Mouse (Mus musculus): ENCODE results near the gene Lgals1. TPM values are rescaled to one million over a fixed set of nuclear protein-coding genes. Genes with fewer than 3 reads are reported as not detected.

The Lgals1 gene
- total RNA-seq, 4 experiments from 2014 or later: 294 to 595 (median 433) TPM

DNA sequence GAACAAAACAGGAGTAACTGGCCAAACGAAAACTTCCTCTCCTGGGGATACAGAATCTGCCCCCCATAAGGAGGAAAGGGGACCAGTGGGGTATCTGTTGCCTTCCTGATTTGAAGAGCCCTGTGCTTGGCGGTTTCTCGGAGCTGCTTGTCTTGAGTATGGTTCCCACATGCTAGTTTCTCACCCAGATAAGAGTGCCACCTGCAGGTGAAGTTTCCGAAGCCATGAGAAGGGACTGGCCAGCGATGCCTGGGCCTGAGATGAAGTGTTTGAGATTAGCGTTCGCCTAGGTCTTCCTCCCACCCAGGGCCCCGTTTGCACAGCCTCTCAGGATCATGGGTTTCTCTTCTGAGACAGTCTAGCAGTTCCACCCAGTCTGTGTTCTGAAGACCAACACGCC, 14.5 kb upstream of the Lgals1 start:
- no peak for DNase-seq

DNA sequence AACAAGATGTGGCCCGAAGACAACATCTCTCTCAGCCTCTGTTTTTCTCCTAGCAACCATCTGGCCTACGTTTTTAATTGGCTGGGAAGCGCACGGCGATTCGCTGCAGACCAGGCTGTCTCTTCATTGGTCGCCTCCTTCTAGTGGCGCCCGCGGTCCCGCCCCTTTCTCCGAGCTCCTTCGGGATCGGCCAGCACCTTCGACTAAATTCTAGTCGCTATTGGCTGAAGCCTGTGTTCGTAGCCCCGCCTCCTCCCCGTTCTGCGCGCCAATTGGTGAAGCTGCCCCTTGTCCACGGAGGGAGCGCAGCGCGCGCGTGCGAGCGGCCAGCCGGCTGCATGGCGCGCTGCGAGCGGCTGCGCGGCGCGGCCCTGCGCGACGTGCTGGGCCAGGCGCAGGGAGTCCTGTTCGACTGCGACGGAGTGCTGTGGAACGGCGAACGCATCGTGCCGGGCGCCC, 12.9 kb upstream of the Lgals1 start, which contains the start of gene Pdxp:
Pdxp (plus strand) TSS at position 288 of the 459 bp plus-strand sequence.
- DNase-seq: peak; percentile 91

DNA sequence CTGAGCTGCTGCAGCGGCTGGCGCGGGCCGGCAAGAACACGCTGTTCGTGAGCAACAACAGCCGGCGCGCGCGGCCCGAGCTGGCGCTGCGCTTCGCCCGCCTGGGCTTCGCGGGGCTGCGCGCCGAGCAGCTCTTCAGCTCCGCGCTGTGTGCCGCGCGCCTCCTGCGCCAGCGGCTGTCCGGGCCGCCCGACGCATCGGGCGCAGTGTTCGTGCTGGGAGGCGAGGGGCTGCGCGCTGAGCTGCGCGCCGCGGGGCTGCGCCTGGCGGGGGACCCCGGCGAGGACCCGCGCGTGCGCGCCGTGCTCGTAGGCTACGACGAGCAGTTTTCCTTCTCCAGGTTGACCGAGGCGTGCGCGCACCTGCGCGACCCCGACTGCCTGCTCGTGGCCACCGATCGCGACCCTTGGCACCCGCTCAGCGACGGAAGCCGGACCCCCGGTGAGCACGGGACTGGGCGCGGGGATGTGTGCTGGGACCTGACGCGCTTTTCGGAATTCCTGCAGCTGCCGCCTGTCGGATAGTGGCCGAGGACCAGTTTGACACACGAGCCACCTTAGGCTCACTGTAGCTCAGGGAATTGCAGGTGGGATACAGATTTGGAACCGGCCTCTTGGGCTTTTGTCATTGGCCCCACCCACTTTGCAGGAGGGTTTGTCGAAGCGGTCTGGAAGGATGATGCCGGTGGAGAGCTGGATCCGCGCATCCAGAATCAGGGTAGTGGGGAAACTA, 12.3 kb upstream of the Lgals1 start:
- DNase-seq: no peak

DNA sequence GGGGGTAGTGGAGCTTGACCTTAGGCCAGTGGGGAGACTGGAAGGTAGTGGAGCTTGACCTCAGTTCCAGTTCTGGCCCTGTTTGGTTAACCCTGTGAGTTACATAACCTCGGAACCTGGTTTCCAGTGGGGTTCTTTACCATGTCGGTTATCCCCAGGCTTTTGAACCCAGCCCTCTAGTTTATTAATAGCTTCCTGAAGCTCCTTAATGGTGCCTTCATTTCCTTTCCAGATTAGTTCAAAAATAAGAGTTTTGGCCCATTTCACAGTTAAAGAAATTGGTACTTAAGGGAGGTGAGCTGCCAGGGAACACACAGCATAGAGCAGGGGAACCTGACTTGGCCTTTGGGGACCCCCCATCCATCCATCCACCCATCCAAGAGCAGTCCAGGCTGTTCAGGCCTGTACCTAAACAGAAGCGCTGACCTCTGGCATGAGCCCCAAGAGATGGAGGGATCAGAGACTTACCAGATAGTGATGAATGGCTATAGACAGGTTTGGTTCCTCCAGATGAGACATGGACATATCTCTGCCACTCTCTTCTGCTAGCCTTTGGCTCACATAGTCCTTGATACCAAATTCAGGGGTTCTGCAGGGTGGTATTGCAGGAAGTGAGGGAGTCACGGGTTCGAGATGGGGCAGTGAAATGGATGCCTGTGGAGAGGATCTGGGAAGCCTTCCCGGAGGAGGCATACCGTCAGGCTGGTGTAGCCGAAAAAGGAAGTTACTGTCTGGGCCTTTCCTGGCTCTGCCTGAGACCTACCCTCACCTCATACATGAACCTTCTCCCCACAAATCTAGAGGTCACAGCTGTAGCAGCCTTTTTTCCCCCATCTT, 11.5 kb upstream of the Lgals1 start:
- no peak for DNase-seq

DNA sequence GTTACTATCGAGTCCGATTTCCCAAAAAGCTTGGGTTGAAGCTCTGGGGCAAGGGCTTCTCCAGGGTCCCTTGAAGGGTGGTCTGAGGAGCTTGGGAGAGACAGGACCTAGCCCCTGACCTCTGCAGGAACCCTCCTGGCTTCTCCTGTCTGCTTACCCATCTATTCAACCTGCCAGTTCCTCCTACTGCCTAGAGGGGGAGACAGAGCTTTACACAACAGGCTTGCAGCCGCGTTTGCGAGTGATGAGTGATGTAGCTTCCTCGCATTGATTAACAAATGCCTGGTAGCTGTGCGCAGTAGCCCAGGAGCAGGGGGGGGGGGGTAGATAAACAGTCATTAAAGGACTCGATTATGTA, 10.9 kb upstream of the Lgals1 start:
- peak; percentile 61 for DNase-seq

DNA sequence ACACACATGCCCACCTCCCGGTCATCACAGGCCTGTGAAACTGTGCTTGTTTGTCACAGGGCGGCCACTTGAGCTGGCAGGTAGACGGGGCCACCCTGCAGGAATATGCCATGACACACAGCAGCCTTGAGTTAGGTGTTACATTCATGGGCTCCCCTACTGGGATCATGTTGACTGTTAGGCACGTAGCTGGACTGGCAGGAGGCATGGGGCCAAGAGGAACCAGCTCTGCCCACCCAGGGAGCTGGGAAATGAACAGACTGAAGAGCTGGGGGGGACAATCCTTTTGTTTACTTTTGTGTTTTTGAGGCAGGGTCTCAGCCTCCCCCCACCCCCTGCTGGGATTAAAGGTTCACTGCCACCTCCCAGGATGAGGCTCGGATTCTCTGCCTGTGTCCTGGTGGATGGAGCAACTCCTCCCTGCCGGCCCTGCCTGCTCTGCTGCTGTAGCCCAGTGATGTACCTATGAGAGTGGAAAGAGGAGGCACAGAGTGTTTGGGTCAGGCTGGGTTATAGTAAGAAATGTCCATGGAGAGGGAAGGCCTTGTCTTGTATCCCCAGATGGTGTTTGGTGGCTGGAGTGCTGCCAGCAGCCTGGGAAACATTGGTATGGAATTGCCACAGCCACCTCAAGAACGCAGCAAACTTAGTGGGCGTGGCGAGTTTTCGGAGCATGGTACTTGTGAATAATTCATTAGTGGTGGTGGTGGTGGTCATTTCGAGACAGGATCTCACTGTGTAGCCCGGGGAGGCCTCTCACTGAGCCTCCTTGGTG, 10.3 kb upstream of the Lgals1 start:
- DNase-seq: no peak

DNA sequence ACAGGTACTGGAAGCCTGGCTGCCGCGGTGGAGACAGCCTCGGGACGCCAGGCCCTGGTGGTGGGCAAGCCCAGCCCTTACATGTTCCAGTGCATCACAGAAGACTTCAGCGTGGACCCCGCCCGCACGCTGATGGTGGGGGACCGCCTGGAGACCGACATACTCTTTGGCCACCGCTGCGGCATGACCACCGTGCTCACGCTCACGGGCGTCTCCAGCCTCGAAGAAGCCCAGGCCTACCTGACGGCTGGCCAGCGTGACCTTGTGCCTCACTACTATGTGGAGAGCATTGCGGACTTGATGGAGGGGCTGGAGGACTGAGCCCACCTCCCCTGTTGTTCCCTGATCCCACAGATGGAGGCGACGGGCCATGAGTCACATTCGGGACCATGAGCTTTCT, 8.4 kb upstream of the Lgals1 start:
- no peak for DNase-seq

DNA sequence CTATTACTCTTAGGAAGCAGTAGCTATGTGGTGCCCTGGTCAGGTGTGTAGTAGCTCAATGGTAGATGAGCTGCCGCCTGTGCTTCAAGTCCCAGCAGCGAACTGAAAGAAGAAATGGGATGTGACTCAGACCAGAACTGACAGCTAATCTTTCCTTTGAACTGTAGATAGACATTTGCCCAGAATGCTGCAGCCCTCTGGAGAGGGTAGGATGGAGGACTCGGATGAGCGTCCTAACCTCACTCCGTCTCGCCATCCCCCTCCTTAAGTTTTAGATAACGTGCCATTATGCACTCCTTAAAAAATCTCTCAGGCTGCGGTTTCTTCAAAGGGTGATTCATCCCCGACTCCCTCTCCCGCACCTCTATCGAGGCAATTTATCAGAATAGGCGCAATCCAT, 6.6 kb upstream of the Lgals1 start:
- DNase-seq: no peak

DNA sequence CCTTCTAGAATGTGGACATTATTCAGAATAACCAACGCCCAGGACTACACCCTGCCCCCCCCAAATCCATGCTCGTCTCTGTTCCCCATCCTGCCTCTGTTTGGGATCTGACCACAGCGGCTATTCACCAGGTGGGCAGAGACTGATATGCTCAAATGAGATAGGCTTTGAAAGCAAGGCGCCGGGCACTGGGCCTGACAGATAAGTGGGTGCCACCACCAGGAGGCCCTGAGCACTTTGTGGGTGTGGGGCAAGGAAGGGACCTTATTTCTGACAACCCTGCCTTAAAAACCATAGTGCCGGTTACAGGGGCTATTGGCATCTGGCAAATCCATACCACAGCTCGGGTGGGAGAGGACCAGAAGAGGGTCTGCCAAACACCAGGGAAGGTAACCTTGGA, 3.8 kb upstream of the Lgals1 start:
- no peak for DNase-seq

DNA sequence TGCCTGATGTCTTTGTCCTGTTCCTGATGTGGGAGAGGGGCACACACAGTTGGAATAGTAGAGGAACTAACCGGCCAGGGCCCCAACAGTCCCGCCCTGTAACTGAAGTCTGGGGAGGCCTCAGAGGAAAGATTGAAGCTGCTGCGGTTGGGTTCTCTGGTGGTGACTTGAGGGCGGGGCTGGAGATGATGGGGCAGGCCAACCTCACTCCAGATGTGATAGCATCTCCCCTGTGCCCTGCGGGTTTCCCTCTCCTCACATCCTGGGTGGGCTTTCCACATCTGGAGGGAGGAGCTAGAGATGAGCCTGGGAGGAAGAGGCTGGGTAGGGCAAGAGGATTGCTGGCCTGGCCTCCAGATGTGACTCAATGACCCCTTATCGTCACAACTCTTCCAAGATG, 2.9 kb upstream of the Lgals1 start:
- DNase-seq: no peak

DNA sequence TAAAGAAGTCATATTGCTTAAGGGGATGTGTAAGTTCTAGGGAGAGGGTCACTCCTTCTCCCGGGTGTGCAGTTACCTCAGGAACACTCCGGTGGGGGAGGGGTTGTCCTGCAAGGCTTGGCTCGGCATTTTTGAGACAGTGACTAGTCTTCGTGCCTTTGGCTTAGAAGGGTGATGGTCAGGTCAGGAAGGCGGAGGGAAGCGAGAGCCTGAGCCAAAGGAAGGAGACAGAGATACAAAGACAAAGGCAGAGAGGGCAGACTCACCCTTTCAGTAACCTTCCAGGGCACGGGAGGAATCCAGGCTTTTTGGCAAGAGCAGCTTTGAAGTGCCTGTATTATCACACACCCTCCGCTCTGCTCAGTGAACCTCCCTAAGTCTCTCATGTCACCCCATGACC, 1.4 kb upstream of the Lgals1 start:
- no peak for DNase-seq

DNA sequence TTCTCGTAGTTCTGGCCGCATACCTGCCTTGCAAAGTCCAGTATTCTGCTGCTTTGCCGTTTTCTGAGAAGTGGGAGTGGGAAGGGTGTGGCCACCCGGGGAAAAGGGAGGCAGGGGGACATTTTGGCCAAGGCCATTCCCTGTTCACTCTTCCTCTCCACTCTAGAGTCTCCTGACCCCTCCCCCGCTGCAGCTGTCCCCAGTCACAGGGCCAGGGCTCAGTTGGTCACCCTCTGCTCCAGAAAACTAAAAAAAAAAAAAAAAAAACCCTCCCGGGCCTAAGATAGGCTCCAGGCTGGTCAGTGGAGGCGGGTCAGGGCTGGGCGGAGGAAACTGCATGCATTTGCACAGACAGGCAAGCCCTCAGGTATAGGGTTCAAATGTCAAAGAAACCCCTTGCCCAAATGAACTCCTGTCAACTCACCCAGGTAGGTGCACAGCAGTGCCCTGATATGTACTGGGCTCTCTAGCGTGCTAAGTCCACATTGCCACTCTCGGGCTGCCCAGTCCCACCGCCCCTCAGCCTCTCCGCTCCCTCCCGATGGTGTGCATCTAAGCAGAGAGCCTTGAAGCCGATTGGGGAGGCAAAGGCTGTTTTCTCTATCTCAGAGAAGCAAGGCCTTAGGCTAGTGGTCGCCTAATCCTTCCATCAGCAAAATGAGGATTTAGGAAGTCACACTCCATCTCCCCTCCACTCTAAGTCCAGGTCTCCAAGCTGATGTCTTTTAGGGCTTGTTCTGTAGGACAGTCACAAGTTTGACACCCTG, 679 bp downstream of the Lgals1 start:
- no peak for DNase-seq

DNA sequence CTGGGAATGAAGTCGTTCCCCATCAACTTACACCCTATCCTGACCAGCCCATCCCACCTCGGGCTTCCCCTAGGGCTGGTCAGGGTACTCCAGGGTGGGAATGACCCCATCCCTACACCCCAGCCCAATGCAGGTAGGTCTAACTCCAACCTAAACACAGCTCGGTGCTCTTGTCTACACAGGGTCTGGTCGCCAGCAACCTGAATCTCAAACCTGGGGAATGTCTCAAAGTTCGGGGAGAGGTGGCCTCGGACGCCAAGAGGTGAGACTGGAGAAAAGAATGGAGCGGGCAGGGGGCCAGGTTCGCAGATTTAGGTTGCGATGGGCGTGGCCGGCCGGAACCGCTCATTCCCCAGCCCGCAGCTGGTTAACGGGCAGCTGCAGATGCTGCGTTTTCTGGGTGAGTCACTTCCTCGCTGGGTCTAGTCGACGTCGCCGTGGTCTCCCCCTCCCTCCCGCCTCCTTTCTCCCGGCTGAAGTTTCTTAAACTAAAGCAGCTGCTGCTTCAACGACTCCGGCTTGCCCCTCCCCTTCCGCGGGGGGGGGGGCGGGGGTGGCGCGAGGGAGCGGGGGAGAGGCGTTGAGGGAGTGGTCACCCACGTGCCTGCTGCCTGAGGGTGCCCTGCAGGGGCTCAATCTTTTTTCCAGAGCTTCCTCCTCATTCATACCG, 1.4 kb downstream of the Lgals1 start:
- DNase-seq: peak; percentile 74

DNA sequence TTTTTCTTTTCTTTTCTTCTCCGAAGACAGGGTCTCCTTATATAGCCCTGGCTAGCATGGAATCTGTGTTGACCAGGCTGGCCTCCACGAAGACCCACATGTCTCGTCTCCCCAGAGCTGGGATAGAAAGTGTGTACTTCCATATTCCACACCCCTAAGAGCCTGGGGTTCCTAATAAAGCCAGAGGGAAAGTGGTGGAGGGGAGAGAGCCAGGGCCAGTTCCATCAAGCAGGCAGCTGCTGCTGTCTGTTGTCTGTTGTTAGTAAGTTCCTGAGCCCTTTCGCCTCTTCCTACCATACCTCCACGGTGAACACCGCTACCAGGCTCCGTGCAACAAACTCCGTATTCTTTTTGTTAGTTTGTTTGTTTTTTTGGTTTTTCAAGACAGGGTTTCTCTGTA, 2.0 kb downstream of the Lgals1 start:
- DNase-seq: no peak

DNA sequence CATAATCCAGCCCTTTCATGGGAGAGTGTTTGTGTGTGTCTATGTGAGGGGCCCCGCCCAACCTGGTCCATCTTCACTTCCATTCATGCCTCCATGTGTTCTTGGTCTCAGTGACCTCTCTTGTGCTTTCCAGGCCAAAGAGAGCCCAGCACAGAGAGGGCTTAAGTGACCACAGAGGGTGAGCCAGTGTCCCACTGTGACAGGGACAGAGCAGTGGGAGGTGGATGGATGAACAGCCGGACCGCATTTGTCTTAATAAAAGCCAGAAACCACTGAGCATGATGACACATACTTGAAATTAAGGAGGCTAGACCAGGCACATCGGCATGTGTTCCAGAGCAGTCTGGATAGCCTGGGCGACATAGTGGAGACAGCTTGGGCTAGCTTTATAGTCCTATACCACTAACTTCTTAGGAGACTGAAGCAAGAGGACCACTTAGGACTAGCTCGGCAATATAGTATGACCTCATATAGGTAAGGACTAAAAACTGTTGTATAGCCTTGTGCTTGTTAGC, 3.7 kb downstream of the Lgals1 start:
- no peak for DNase-seq

DNA sequence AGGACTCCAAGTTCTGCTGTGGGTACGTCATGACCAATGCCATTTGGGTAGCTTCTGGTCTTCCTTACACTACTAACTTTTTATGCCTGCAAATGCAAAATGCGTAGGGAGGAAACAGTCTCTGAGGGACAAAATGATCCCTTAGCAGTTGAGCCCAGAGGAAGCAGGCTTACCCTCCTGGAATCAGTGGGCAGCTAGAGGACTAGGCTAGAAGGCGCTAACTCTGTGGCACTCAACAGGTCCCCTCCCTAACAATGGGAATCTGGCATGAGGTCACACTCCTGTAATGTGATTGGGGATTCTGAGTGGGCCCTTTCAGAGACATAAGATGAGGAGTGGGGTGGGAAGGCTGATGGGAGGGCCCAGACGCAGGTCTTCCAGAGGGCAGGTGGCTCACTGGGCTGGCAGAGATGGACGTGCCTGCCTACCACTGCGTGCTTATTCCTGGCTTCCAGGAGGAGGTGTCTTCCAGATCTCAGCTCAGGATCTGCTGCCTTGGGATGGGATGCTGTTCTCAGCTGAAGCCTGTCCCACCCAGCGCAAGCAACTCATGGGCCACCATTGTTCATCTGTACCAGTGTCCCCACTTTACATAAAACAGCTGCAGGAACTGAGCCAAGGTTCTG, 4.4 kb downstream of the Lgals1 start:
- no peak for DNase-seq

DNA sequence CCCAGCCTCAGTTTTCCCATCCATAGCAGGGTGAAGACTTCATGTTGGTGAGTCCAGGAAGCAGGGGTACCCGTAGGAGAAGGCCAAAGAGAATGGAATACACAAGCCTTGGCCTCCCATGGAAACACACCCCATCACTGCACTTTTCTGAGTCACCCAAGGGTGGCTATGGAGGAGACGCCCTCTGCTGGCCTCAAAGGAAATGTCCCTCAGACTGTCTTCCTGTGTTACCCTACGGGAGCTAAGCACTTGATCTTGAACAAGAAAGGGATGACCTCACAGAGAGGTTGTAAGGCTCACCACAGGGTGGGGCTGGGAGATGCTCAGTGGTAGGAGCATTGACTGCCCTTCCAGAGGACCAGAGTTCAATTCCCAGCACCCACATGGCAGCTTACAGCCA, 5.1 kb downstream of the Lgals1 start:
- DNase-seq: no peak

DNA sequence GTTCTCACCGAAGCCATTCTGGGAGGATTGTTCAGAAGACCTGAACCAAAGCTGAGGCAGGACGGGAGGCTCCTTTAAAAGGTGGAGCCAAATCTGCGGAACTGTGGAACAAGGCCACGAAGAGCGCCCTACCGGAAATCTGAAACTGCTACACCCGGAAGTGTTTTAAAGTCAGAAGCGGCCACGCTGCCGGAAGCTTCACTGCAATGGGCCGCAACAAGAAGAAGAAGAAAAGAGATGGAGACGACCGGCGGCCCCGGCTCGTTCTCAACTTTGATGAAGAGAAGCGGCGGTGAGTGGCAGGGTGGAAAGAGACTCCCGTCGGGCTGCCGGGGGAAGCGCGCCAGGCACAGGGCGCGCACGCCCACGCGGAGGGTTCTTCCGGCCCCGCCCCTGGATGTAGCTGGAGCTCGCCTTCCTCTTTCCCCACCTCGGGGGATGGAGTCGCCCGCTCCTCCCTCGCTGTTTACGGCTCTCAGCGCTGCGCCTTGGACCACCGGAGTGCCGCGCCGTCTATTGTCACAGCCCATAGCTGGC, 8.3 kb downstream of the Lgals1 start, which contains the start of gene Nol12:
Nol12 (plus strand) TSS at position 150 of the 537 bp plus-strand sequence.
- peak; percentile 70 for DNase-seq

DNA sequence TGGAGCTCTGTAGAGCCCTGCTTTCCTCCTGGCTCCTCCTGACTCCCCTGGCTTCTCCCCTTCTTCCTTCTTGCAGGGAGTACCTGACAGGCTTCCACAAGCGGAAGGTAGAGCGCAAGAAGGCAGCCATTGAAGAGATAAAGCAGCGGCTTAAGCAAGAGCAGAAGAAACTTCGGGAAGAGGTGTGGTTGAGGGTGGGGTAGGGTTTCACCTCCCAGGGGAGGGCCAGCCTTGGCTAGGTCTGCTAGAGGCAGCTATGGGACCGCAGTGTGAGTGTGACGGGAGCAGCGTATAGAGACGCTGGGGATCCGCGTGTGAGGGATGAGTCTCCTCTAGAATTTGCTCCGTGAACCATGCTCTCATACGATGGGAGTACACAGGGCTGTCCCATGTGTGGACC, 9.9 kb downstream of the Lgals1 start:
- no peak for DNase-seq

DNA sequence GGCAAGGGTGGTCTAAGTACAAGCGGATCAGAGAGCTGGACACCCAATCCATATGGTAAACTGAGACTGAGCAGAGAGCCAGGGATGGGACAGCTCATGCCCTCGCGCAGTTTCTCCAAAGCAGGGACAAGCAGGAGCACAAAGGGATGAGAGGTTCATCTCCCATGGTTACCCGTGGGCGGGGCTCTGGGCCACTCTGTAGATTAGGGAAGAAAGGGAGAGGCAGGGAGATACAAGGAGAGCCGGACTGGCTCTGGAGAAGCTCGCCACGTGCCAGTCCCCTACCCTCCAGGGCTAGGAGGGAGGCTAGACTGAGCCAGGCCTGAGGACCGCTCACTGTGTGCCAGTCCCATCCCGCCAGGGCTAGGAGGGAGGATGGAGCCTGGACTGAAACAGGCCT, 10.8 kb downstream of the Lgals1 start:
- DNase-seq: no peak

DNA sequence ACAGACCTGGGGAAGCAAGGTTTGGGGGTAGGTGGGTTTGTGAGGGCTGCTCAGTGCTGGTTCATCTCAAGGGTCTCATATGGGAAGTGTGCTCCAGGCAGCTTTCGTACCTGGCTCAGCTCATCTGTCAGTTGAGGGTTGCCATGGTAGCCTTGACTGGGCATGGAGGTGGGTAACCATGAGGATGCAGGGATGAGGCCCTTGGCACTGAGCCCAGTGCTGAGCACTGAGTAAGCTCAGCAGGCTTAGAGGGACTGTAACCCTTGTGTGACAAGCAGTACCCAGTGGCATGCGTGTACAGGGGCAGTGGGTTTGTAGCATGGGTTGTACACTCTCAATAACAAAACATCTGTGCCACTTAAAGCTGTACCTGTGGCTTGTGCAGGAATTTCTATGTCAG, 11.4 kb downstream of the Lgals1 start:
- DNase-seq: no peak

All from adrenal gland, adult 8-10 months (tissue).